Mouse (Mus musculus) embryo, embryonic 11 days (tissue): ENCODE data around the gene Cwc22.
"Not testable (repeated sequence)": the region's sequence is repeated elsewhere in the genome, so short reads cannot be mapped to it uniquely, and the experiment has no call there.

Source experiments
- DNase-seq: peaks from one replicate; pipeline ENCODE4 v3.0.0-alpha.2; 2015

The Cwc22 gene

GRCm38 (mm10) chr2:77895906-77896570 is 50.1 kb downstream of the Cwc22 start:
- DNase-seq, result not testable (repeated sequence)

GRCm38 (mm10) chr2:77894896-77895295 is 51.3 kb downstream of the Cwc22 start:
- DNase-seq, result no peak

GRCm38 (mm10) chr2:77893505-77893904 is 52.7 kb downstream of the Cwc22 start:
- no peak for DNase-seq

- no peak for DNase-seq
Measured at GRCm38 (mm10) chr2:77892573-77892972, 53.6 kb downstream of the Cwc22 start.

GRCm38 (mm10) chr2:77890836-77891438 is 55.2 kb downstream of the Cwc22 start:
- DNase-seq, result no peak

- DNase-seq, result no peak
Measured at GRCm38 (mm10) chr2:77889949-77890348, 56.2 kb downstream of the Cwc22 start.

GRCm38 (mm10) chr2:77889401-77889800 is 56.8 kb downstream of the Cwc22 start:
- DNase-seq, result no peak

- DNase-seq, result no peak
Measured at GRCm38 (mm10) chr2:77888826-77889225, 57.3 kb downstream of the Cwc22 start.

- no peak for DNase-seq
Measured at GRCm38 (mm10) chr2:77888056-77888455, 58.1 kb downstream of the Cwc22 start.

GRCm38 (mm10) chr2:77887166-77887565 is 59.0 kb downstream of the Cwc22 start:
- DNase-seq, result no peak

- DNase-seq, result no peak
Measured at GRCm38 (mm10) chr2:77885491-77886130, 60.6 kb downstream of the Cwc22 start.

GRCm38 (mm10) chr2:77885036-77885435 is 61.1 kb downstream of the Cwc22 start:
- DNase-seq, result no peak

- no peak for DNase-seq
Measured at GRCm38 (mm10) chr2:77884491-77884890, 61.7 kb downstream of the Cwc22 start.

GRCm38 (mm10) chr2:77882961-77883360 is 63.2 kb downstream of the Cwc22 start:
- no peak for DNase-seq

GRCm38 (mm10) chr2:77881301-77882199 is 64.6 kb downstream of the Cwc22 start:
- no peak for DNase-seq

GRCm38 (mm10) chr2:77880351-77880750 is 65.8 kb downstream of the Cwc22 start:
- no peak for DNase-seq

- DNase-seq, result no peak
Measured at GRCm38 (mm10) chr2:77879736-77880135, 66.4 kb downstream of the Cwc22 start.

GRCm38 (mm10) chr2:77877156-77877855 is 68.9 kb downstream of the Cwc22 start:
- no peak for DNase-seq

- DNase-seq, result no peak
Measured at GRCm38 (mm10) chr2:77876331-77876730, 69.8 kb downstream of the Cwc22 start.

GRCm38 (mm10) chr2:77875516-77875915 is 70.7 kb downstream of the Cwc22 start:
- DNase-seq, result no peak

GRCm38 (mm10) chr2:77874678-77875077 is 71.5 kb downstream of the Cwc22 start:
- no peak for DNase-seq

GRCm38 (mm10) chr2:77873806-77874205 is 72.4 kb downstream of the Cwc22 start:
- DNase-seq, result no peak

- DNase-seq, result no peak
Measured at GRCm38 (mm10) chr2:77872676-77873075, 73.5 kb downstream of the Cwc22 start.
